Mouse (Mus musculus): ENCODE results near the gene Hist1h2ac. TPM values are rescaled to one million over a fixed set of nuclear protein-coding genes. Genes with fewer than 3 reads are reported as not detected.
"Not testable (repeated sequence)": the region's sequence is repeated elsewhere in the genome, so short reads cannot be mapped to it uniquely, and the experiment has no call there.

Hist1h2ac gene
- 1 to 10 TPM; 2.1 to 2.7 TPM for total RNA-seq (2021)
- long read RNA-seq, experiment 1, result 0 reads
- long read RNA-seq, experiment 2, result 0 reads

- TF ChIP-seq CTCF (IDR thresholded peaks at IDR 0.05), result no peak
- Histone ChIP-seq H3K4me3 (peak within 1 kb of the TSS; percentile 57), H3K27ac (peak within 1 kb of the TSS; percentile 90)
- intact Hi-C loops (cut with DNase I), result loop anchor here (1.0 to 10.0 kb wide), 6 partner anchors 63 to 1967 kb away; partner anchors contain the start of genes Hist1h2af, Hist1h2ai, Hist1h2be and Hist1h2bl
- DNase-seq (ENCODE audit: extremely low spot score in 1 of 2, low spot score in 2 of 2), result peak; percentile 73 to 82
These were observed at the start of gene Hist1h2ac, which contains the start of gene Hist1h2bc for GRCm38 (mm10) chr13:23683755-23684281. Gene Hist1h2ac, minus strand, starts transcription at chr13:23683948. Gene Hist1h2bc, plus strand, starts transcription at chr13:23684199.

DNA sequence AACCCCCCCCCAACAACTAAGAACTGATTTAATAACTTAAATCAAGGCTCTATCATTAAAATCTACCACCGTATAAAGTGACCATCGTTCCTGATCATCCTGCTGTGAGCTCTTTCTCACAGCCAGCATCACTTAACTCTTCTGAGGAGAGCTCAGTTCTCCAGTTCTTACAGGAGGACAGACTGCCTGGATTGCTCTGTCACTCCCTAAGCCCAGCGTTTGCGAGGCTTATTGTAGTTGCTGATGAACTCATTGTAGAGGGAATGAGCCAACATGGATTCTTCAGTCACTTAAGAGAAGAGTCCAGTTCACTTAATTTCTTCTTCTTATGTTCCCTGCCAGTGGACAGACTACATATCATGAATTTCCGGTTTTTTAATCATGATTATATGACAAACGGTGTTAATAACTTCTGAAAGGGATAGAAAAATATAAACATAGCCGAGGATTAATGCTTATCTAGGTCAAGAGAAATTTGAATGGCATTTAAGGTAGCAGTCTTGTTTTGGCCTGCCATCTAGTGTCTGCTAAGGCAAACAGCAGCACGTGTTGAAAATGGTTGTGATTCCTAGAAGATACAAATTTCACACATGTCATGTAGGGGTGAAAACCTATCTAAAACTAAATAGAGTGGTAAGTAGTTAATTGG lies 48.5 kb upstream of the Hist1h2ac start:
- peak; percentile 86 for TF ChIP-seq CTCF (IDR thresholded peaks at IDR 0.05)
- intact Hi-C loops (cut with DNase I), result loop anchor here (1.0 kb wide), 1 partner anchor 31 kb away; no protein-coding TSS in a partner anchor
- DNase-seq (ENCODE audit: extremely low spot score in 1 of 2, low spot score in 2 of 2), result no peak
- Histone ChIP-seq H3K27ac (no peak overlapping the region), H3K4me3 (no peak overlapping the region)

DNA sequence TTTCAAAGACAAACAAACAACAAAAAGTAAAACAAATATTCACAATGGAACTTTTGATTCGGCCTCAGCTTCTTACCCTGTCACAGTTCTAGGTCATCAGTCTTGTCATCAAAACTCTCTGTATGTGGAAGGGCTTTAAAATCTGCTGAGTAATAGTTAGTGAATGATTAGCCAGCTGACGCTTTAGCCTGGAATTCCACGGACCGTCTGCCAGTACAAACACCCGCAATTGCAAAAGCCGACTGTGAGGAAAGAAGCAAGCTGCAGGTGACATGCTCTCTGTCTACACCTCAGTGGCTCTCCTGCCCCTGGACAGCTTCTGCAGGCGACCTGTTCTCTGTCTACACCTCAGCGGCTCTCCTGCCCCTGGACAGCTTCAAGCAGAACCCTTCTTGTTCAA lies 46.7 kb upstream of the Hist1h2ac start:
- TF ChIP-seq CTCF (IDR thresholded peaks at IDR 0.05), result no peak
- intact Hi-C loops (cut with DNase I), result no loop called here
- H3K4me3 ChIP-seq, result no peak overlapping the region
- DNase-seq (ENCODE audit: extremely low spot score in 1 of 2, low spot score in 2 of 2), result no peak
- no peak overlapping the region for H3K27ac ChIP-seq

GRCm38 (mm10) chr13:23729706-23730105 lies 46.0 kb upstream of the Hist1h2ac start:
- no peak overlapping the region for H3K4me3 ChIP-seq
- intact Hi-C loops (cut with DNase I), result no loop called here
- DNase-seq (ENCODE audit: extremely low spot score in 1 of 2, low spot score in 2 of 2), result no peak

GRCm38 (mm10) chr13:23729192-23729525 lies 45.4 kb upstream of the Hist1h2ac start:
- intact Hi-C loops (cut with DNase I), result no loop called here
- H3K27ac ChIP-seq, result no peak overlapping the region
- no peak for DNase-seq (ENCODE audit: extremely low spot score in 1 of 2, low spot score in 2 of 2)
- TF ChIP-seq CTCF (IDR thresholded peaks at IDR 0.05), result no peak
- no peak overlapping the region for H3K4me3 ChIP-seq

More at GRCm38 (mm10) chr13:23729706-23730105, 46.0 kb upstream of the Hist1h2ac start:
- H3K27ac ChIP-seq, result no peak overlapping the region
- no peak for TF ChIP-seq CTCF (IDR thresholded peaks at IDR 0.05)

DNA sequence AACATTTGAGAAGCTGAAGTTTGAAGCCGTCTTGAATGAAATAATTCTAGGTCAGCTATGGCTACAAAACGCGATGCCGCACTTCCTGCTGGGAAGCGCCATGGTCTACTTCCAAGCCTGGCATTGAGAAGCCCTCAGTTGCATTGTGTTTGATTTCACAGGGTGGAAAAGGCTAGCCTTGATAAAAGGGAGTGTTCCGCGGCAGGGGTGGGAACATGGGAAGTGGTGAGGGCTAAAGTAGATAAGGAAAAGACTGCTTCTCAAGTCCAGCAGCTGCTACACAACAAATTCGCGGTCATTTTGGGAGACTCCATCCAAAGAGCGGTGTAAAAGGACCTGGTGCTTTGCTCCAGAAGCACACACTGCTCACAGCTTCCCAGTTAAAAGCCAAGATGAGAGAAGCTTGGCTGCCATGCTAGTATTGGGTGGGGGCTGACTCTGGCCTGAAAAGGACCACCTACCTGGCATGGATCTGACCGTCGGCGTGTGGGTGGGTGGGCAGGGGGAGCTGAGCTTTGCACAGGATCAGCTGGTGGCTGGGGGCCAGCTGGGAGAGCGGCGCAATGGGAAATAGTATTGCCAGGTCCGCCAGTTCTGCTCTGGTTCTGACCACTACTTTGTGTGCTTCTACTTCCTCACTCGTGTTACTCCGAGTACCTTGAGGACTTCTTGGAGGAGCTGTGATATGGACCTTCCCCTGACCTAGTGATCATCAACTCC lies 44.9 kb upstream of the Hist1h2ac start:
- intact Hi-C loops (cut with DNase I), result no loop called here
- Histone ChIP-seq H3K27ac (no peak overlapping the region), H3K4me3 (no peak overlapping the region)
- TF ChIP-seq CTCF (IDR thresholded peaks at IDR 0.05), result no peak
- DNase-seq (ENCODE audit: extremely low spot score in 1 of 2, low spot score in 2 of 2), result no peak

- no peak for TF ChIP-seq CTCF (IDR thresholded peaks at IDR 0.05)
- Histone ChIP-seq H3K4me3 (no peak overlapping the region), H3K27ac (no peak overlapping the region)
- no peak for DNase-seq (ENCODE audit: extremely low spot score in 1 of 2, low spot score in 2 of 2)
- intact Hi-C loops (cut with DNase I), result no loop called here
These were observed 41.5 kb upstream of the Hist1h2ac start for GRCm38 (mm10) chr13:23725213-23725612.

- intact Hi-C loops (cut with DNase I), result no loop called here
- no peak overlapping the region for H3K27ac ChIP-seq
- TF ChIP-seq CTCF (IDR thresholded peaks at IDR 0.05), result no peak
- no peak overlapping the region for H3K4me3 ChIP-seq
- no peak for DNase-seq (ENCODE audit: extremely low spot score in 1 of 2, low spot score in 2 of 2)
These were observed 40.5 kb upstream of the Hist1h2ac start for GRCm38 (mm10) chr13:23724239-23724638.

GRCm38 (mm10) chr13:23717593-23718245 lies 34.0 kb upstream of the Hist1h2ac start:
- H3K27ac ChIP-seq; intact Hi-C loops (cut with DNase I); DNase-seq (ENCODE audit: extremely low spot score in 1 of 2, low spot score in 2 of 2); H3K4me3 ChIP-seq: not testable (repeated sequence)

- Histone ChIP-seq H3K27ac (no peak overlapping the region), H3K4me3 (no peak overlapping the region)
- no peak for DNase-seq (ENCODE audit: extremely low spot score in 1 of 2, low spot score in 2 of 2)
- intact Hi-C loops (cut with DNase I), result no loop called here
- TF ChIP-seq CTCF (IDR thresholded peaks at IDR 0.05), result no peak
These were observed 33.4 kb upstream of the Hist1h2ac start for GRCm38 (mm10) chr13:23717176-23717575.

GRCm38 (mm10) chr13:23716261-23717042 lies 32.7 kb upstream of the Hist1h2ac start:
- no peak for TF ChIP-seq CTCF (IDR thresholded peaks at IDR 0.05)

More at GRCm38 (mm10) chr13:23716261-23717042, 32.7 kb upstream of the Hist1h2ac start:
- intact Hi-C loops (cut with DNase I), result no loop called here
- H3K27ac ChIP-seq, result no peak overlapping the region
- no peak overlapping the region for H3K4me3 ChIP-seq
- no peak for DNase-seq (ENCODE audit: extremely low spot score in 1 of 2, low spot score in 2 of 2)

Measured in left cerebral cortex, adult 2 months (tissue).